Mouse (Mus musculus): Measurements from ENCODE around the gene Cep170b. TPM values are rescaled to one million over a fixed set of nuclear protein-coding genes. Genes with fewer than 3 reads are reported as not detected.
A peak's percentile ranks its signal among the peaks of the same experiment; 100 is the strongest.

Cep170b gene
- polyA plus RNA-seq, 1 experiment from 2014 or later: 8.7 TPM

- peak; percentile 57 for DNase-seq (ENCODE audit: low spot score)
- no peak overlapping the region for H3K4me3 ChIP-seq
- WGBS: 32% methylated on average over 7 of the region's 7 CpGs
- H3K27me3 ChIP-seq (ENCODE audit: insufficient read depth, poor library complexity, severe bottlenecking): peaks cover 32% of the 10 kb centered on the region
- H3K9me3 ChIP-seq: no peaks in the 10 kb centered on the region
- H3K27ac ChIP-seq: no peak overlapping the region
- H3K36me3 ChIP-seq: no peaks in the 10 kb centered on the region
- H3K4me1 ChIP-seq (replicated peaks): peaks cover 12% of the 10 kb centered on the region
Observed at GRCm38 (mm10) chr12:112717140-112717539, 3.1 kb upstream of the Cep170b start.

GRCm38 (mm10) chr12:112718995-112719394 lies 1.3 kb upstream of the Cep170b start:
- 65% methylated on average over 5 of the region's 5 CpGs for WGBS
- DNase-seq (ENCODE audit: low spot score): no peak
- Histone ChIP-seq H3K4me3 (no peak overlapping the region), H3K36me3 (no peaks in the 10 kb centered on the region), H3K9me3 (no peaks in the 10 kb centered on the region), H3K4me1 (replicated peaks) (peaks cover 25% of the 10 kb centered on the region), H3K27me3 (ENCODE audit: insufficient read depth, poor library complexity, severe bottlenecking) (peaks cover 50% of the 10 kb centered on the region), H3K27ac (no peak overlapping the region)

- Histone ChIP-seq H3K4me3 (peak overlapping the region; percentile 87), H3K36me3 (no peaks in the 10 kb centered on the region), H3K9me3 (no peaks in the 10 kb centered on the region), H3K27ac (peak overlapping the region; percentile 84; the same call in 1 of the 2 replicates), H3K27me3 (ENCODE audit: insufficient read depth, poor library complexity, severe bottlenecking) (peaks cover 52% of the 10 kb centered on the region), H3K4me1 (replicated peaks) (peaks cover 29% of the 10 kb centered on the region)
- DNase-seq (ENCODE audit: low spot score): no peak
- WGBS: 34% methylated on average over 12 of the region's 12 CpGs
Observed at GRCm38 (mm10) chr12:112720890-112721423, 702 bp downstream of the Cep170b start.

GRCm38 (mm10) chr12:112721424-112722239 lies 1.4 kb downstream of the Cep170b start:
- Histone ChIP-seq H3K27me3 (ENCODE audit: insufficient read depth, poor library complexity, severe bottlenecking) (peaks cover 52% of the 10 kb centered on the region), H3K36me3 (0 out of 2 replicates have a peak, but pooled peaks cover 2% of the 10 kb centered on the region), H3K4me1 (replicated peaks) (peaks cover 29% of the 10 kb centered on the region), H3K27ac (peak overlapping the region; percentile 84), H3K4me3 (peak overlapping the region; percentile 87), H3K9me3 (no peaks in the 10 kb centered on the region)
- DNase-seq (ENCODE audit: low spot score): peak; percentile 69
- WGBS: 1% methylated on average over 54 of the region's 69 CpGs

GRCm38 (mm10) chr12:112722240-112723027 lies 2.2 kb downstream of the Cep170b start:
- H3K36me3 ChIP-seq: 0 out of 2 replicates have a peak, but pooled peaks cover 4% of the 10 kb centered on the region
- H3K4me1 ChIP-seq (replicated peaks): peaks cover 29% of the 10 kb centered on the region
- under 1% methylated on average over 74 of the region's 75 CpGs for WGBS
- H3K27me3 ChIP-seq (ENCODE audit: insufficient read depth, poor library complexity, severe bottlenecking): peaks cover 52% of the 10 kb centered on the region
- H3K4me3 ChIP-seq: peak overlapping the region; percentile 87
- peak overlapping the region; percentile 84 for H3K27ac ChIP-seq
- no peaks in the 10 kb centered on the region for H3K9me3 ChIP-seq
- DNase-seq (ENCODE audit: low spot score): peak; percentile 47

- 11% methylated on average over 5 of the region's 5 CpGs for WGBS
Observed at GRCm38 (mm10) chr12:112723028-112723330, 2.7 kb downstream of the Cep170b start.

GRCm38 (mm10) chr12:112723445-112723844 lies 3.2 kb downstream of the Cep170b start:
- Histone ChIP-seq H3K9me3 (no peaks in the 10 kb centered on the region), H3K4me3 (peak overlapping the region; percentile 87; the same call in 1 of the 2 replicates), H3K4me1 (replicated peaks) (peaks cover 29% of the 10 kb centered on the region), H3K27me3 (ENCODE audit: insufficient read depth, poor library complexity, severe bottlenecking) (peaks cover 52% of the 10 kb centered on the region), H3K27ac (no peak overlapping the region), H3K36me3 (0 out of 2 replicates have a peak, but pooled peaks cover 4% of the 10 kb centered on the region)
- no peak for DNase-seq (ENCODE audit: low spot score)
- 82% methylated on average over 6 of the region's 6 CpGs for WGBS

More at GRCm38 (mm10) chr12:112723028-112723330, 2.7 kb downstream of the Cep170b start:
- Histone ChIP-seq H3K27me3 (ENCODE audit: insufficient read depth, poor library complexity, severe bottlenecking) (peaks cover 52% of the 10 kb centered on the region), H3K9me3 (no peaks in the 10 kb centered on the region), H3K4me3 (peak overlapping the region; percentile 87), H3K4me1 (replicated peaks) (peaks cover 29% of the 10 kb centered on the region), H3K27ac (peak overlapping the region; percentile 84), H3K36me3 (0 out of 2 replicates have a peak, but pooled peaks cover 4% of the 10 kb centered on the region)
- DNase-seq (ENCODE audit: low spot score): no peak

- Histone ChIP-seq H3K9me3 (no peaks in the 10 kb centered on the region), H3K27ac (no peak overlapping the region), H3K4me1 (replicated peaks) (peaks cover 29% of the 10 kb centered on the region), H3K4me3 (no peak overlapping the region), H3K27me3 (ENCODE audit: insufficient read depth, poor library complexity, severe bottlenecking) (peaks cover 49% of the 10 kb centered on the region), H3K36me3 (0 out of 2 replicates have a peak, but pooled peaks cover 4% of the 10 kb centered on the region)
- DNase-seq (ENCODE audit: low spot score): peak; percentile 81
- WGBS: 78% methylated on average over 11 of the region's 11 CpGs
Observed at GRCm38 (mm10) chr12:112724077-112724805, 4.0 kb downstream of the Cep170b start.

- no peak for DNase-seq (ENCODE audit: low spot score)
- peaks cover 13% of the 10 kb centered on the region; the same call in 1 of the 2 replicates for H3K36me3 ChIP-seq
- 84% methylated on average over 8 of the region's 8 CpGs for WGBS
- H3K27me3 ChIP-seq (ENCODE audit: insufficient read depth, poor library complexity, severe bottlenecking): peaks cover 14% of the 10 kb centered on the region
- no peak overlapping the region for H3K27ac ChIP-seq
- no peaks in the 10 kb centered on the region for H3K9me3 ChIP-seq
- peaks cover 11% of the 10 kb centered on the region for H3K4me1 ChIP-seq (replicated peaks)
- H3K4me3 ChIP-seq: no peak overlapping the region
Observed at GRCm38 (mm10) chr12:112727801-112728200, 7.5 kb downstream of the Cep170b start.

GRCm38 (mm10) chr12:112730808-112731207 lies 10.6 kb downstream of the Cep170b start:
- H3K4me3 ChIP-seq: no peak overlapping the region
- H3K9me3 ChIP-seq: no peaks in the 10 kb centered on the region
- H3K27me3 ChIP-seq (ENCODE audit: insufficient read depth, poor library complexity, severe bottlenecking): no peaks in the 10 kb centered on the region; the same call in 1 of the 2 replicates
- WGBS: 91% methylated on average over 14 of the region's 14 CpGs
- no peak for DNase-seq (ENCODE audit: low spot score)
- H3K4me1 ChIP-seq (replicated peaks): no peaks in the 10 kb centered on the region
- no peak overlapping the region for H3K27ac ChIP-seq
- H3K36me3 ChIP-seq: peaks cover 41% of the 10 kb centered on the region

GRCm38 (mm10) chr12:112732591-112732990 lies 12.3 kb downstream of the Cep170b start:
- H3K36me3 ChIP-seq: peaks cover 55% of the 10 kb centered on the region
- H3K9me3 ChIP-seq: no peaks in the 10 kb centered on the region
- H3K4me3 ChIP-seq: no peak overlapping the region
- 90% methylated on average over 10 of the region's 10 CpGs for WGBS
- 0 out of 2 replicates have a peak overlapping the region, but pooled peaks have one; percentile 30 for H3K27ac ChIP-seq
- H3K4me1 ChIP-seq (replicated peaks): 0 out of 2 replicates have a peak, but pooled peaks cover 2% of the 10 kb centered on the region
- H3K27me3 ChIP-seq (ENCODE audit: insufficient read depth, poor library complexity, severe bottlenecking): no peaks in the 10 kb centered on the region; the same call in 1 of the 2 replicates
- DNase-seq (ENCODE audit: low spot score): no peak

All from hindbrain, embryonic 10.5 days (tissue).